Mouse (Mus musculus): ENCODE results near the gene Anp32e. TPM values are rescaled to one million over a fixed set of nuclear protein-coding genes. Genes with fewer than 3 reads are reported as not detected.

Anp32e gene
- total RNA-seq, 1 experiment from 2014 or later = 94.0 TPM

Other genes with a start within 250 kb of the Anp32e start
- gene Adamtsl4, start 241.3 kb upstream of the Anp32e start, total RNA-seq (2021) = 5.6 and 6.1 TPM in 2 replicates
- 306 and 318 TPM in 2 replicates for gene Ecm1, start 189.7 kb upstream of the Anp32e start, total RNA-seq (2021)
- 54.5 and 58.8 TPM in 2 replicates for gene Tars2, start 169.0 kb upstream of the Anp32e start, total RNA-seq (2021)
- gene Rprd2, start 110.4 kb upstream of the Anp32e start, total RNA-seq (2021) = 53.4 and 54.9 TPM in 2 replicates
- 32.3 and 32.7 TPM in 2 replicates for gene Prpf3, start 73.4 kb upstream of the Anp32e start, total RNA-seq (2021)
- gene Mrps21, start 57.7 kb upstream of the Anp32e start, total RNA-seq (2021) = 272 and 279 TPM in 2 replicates
- 7.9 and 8.3 TPM in 2 replicates for gene Ciart, start 47.0 kb upstream of the Anp32e start, total RNA-seq (2021)
- gene BC028528, start 37.2 kb upstream of the Anp32e start, total RNA-seq (2021) = 9.3 and 10.3 TPM in 2 replicates
- gene Aph1a, start 35.3 kb upstream of the Anp32e start, total RNA-seq (2021) = 93.3 and 145 TPM in 2 replicates
- gene Car14, start 24.6 kb upstream of the Anp32e start, total RNA-seq (2021) = 2.7 and 5.7 TPM in 2 replicates
- 18.6 and 25.1 TPM in 2 replicates for gene Plekho1, start 66.8 kb downstream of the Anp32e start, total RNA-seq (2021)
- 39.0 and 41.2 TPM in 2 replicates for gene Vps45, start 129.2 kb downstream of the Anp32e start, total RNA-seq (2021)
- 25.8 and 40.5 TPM in 2 replicates for gene Otud7b, start 175.3 kb downstream of the Anp32e start, total RNA-seq (2021)
- gene Mtmr11, start 232.8 kb downstream of the Anp32e start, total RNA-seq (2021) = 16.3 and 27.0 TPM in 2 replicates
- gene Sf3b4, start 243.1 kb downstream of the Anp32e start, total RNA-seq (2021) = 55.3 and 58.9 TPM in 2 replicates

All from adrenal gland, postnatal 25 days (tissue).